Mouse (Mus musculus): ENCODE results near the gene Arhgap25. TPM values are rescaled to one million over a fixed set of nuclear protein-coding genes. Genes with fewer than 3 reads are reported as not detected.

Arhgap25 gene
- total RNA-seq, 2 experiments from 2014 or later, result 5.8 to 6.1 TPM

GRCm38 (mm10) chr6:87451771-87452170 is 81.3 kb downstream of the Arhgap25 start:
- no peak for DNase-seq (ENCODE audit: low spot score in 2 of 2)

DNA sequence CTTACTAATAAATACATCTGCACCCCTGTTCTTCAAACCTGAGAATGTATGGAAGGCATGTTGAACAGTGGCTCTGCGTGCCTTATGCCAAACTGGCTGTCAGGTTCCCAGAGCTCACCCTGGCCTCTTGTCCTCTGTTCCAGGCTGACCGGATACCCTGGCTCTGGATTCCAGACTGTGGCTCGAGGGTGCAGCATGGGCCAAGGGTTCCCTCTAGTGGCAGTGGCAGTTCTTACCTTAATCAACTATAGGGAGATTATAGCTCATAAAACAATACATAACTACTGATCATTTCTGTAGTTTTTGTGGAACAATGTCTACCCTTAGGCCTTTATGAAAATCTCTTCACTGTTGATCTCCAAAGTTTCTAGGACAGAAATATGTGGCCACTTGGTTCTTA is 82.0 kb downstream of the Arhgap25 start:
- DNase-seq (ENCODE audit: low spot score in 2 of 2), result peak in 1 of 2 experiments; percentile 25

- DNase-seq (ENCODE audit: low spot score in 2 of 2), result no peak
Measured at GRCm38 (mm10) chr6:87449534-87449933, 83.5 kb downstream of the Arhgap25 start.

GRCm38 (mm10) chr6:87447217-87447616 is 85.8 kb downstream of the Arhgap25 start:
- no peak for DNase-seq (ENCODE audit: low spot score in 2 of 2)

DNA sequence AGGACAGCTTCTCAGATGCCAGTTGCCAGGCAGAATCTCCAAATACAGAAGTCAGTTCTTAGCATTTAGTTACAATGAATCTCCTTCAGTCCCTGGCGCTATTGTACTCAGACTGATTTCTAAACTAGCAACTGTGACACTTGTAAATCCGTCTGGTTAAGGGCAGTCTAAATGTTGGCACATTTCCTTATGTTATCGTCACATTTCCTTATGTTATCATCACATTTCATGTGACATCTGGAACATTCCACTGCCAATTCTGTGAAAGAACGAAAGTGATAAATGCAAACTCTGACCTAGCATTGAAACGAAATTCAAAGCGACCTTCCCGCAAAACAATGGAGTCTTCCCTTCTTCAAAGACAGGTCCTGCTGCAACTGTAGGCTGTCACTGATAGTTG is 87.8 kb downstream of the Arhgap25 start:
- no peak for DNase-seq (ENCODE audit: low spot score in 2 of 2)

DNA sequence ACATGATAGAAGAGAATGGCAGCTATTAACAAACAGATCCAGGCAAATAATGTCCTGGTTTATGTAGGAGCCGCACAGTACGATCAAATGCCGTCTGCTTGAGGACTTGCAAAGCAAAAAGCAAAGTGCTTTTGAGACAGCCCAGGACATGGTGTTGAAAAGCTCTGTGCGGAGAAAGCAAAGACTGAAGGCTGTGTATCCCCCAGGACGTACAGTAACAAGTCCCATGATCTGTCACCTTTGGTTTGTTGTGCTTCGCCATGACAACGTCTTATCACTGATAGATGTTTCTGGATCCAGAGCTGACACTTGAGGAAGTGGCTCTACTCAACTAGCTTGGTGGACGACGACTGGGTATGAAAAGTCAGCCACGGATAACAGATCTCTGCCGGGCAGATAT is 89.8 kb downstream of the Arhgap25 start:
- no peak for DNase-seq (ENCODE audit: low spot score in 2 of 2)

DNA sequence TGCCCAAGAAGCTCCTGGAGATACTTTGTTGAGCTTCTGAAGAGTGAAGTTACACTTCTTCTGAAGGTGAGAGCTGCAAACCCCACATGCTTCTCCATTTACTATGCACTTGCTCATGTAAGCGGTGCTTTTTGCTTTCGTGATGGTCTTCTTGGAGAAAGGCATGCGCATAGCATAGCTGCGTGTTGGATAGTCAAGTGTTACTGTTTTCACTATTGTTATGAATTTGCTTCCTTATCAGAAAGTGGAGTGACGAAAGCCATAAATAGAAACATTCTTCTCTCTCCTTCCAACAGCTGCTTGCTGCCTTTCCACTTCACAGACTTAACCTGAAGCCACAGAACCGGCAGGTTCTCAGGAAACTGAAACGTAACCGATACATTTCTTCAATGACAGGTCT is 96.3 kb downstream of the Arhgap25 start:
- no peak for DNase-seq (ENCODE audit: low spot score in 2 of 2)

DNA sequence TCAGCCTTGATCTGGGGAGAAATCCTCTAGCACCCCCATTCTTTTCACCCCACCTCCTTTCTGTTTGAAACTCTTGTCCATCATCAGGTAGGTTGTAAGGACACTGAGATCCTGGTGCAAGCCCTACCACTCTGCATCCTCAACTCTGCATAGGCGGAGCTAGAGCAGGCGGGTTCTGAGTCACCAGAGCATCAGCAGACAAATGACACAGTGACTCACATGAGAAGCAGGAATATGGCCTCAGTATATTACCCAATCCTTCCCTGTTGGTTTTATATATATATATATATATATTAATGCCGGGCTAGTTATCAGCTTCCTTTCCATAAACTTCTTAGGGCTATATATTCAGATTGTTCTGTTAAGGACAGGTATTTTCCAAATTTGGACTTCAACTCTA is 97.3 kb downstream of the Arhgap25 start:
- no peak for DNase-seq (ENCODE audit: low spot score in 2 of 2)

- DNase-seq (ENCODE audit: low spot score in 2 of 2), result no peak
Measured at GRCm38 (mm10) chr6:87428487-87429044, 104.5 kb downstream of the Arhgap25 start, which contains the start of gene Bmp10. Gene Bmp10, plus strand, starts transcription at chr6:87428994.

DNA sequence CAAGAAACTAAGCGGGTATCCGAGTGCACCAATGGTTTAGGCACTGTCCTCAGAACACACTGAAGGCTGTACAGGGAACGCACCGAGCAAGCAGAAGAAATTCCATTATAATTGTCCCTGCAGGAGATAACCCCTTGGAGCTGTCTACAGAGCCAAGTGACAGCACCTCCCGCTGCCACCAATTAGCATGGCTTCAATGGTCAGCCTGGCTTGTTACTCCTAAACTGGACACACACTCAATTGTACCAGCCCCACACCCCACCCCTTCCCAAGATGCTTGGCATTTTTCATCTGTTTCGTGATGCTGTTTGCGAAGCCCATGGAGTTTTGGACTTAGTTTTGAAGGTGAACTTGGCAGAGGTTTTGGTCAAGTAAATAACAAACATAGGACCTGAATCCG is 105.4 kb downstream of the Arhgap25 start:
- DNase-seq (ENCODE audit: low spot score in 2 of 2), result no peak

DNA sequence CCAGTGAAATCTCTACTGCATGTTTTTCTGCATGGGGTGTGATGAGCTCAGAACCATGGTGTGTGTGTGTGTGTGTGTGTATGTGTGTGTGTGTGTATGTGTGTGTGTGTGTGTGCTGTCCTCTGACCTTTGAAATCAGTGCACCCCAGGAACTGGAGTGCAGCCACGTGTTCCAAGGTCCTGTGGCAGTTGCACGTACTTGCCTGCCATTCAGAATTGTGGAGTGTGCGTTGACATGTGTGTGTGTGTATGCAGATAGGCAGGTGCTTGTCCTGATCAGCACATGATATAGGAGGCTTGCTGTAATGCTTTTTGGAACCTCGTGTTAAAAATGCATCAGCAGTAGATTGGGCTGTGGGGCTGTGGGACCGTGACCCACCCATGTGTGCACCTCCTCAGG is 106.1 kb downstream of the Arhgap25 start:
- no peak for DNase-seq (ENCODE audit: low spot score in 2 of 2)

DNA sequence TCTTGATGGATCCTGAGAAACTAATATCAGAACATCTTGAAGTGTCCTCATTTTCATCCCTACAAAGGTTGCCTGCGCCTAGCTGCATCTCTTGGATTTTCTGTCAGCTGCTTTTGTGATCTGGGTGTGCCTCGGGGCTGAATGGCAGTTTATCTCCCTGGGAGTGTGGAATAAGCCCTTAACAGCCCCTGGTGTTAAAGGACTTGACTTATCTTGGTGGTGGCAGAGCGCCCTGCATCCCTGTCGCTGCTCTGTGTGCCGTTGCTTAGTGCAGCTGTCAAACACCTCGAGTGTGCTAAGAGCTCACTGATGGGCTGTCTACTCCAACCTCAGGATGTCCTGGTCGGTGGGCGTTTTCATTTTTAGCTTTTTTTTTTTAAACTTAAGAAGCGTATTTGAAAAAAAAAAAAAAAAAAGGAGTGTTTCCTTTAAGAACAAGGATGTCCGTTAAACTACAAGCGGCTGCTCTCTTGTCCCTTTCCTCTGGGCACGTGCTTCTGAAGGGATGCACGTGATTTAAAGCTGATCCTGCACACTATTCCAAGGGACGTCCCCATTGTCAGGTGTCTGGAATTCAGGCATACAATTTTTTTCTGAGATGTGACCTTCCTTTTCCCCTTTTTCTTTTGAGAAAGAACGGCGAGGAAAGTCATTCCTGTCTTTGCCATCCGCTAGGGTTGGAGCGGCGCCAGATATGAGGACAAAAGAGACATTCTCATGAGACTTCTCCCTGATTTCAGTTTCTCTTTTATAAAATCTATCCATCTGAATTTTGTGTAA is 108.8 kb downstream of the Arhgap25 start:
- DNase-seq (ENCODE audit: low spot score in 2 of 2), result no peak

DNA sequence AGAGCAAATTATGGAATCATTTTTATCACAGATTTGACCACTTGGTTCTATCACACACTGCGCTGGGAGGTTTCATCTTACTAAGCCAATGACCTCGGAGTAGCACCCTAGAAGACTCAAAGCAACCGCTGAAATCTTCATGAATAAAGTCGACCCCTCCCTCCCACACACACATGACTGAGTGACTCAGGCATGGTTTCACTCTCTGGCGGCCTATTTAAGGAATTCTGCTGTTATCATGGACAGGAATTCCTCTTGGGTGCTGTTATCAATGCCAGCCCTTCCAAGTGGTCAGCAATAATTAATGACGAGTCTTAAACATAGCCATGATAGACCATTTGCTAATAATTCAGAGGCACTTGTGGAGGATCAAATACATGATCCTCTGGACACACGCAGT is 110.8 kb downstream of the Arhgap25 start:
- no peak for DNase-seq (ENCODE audit: low spot score in 2 of 2)

DNA sequence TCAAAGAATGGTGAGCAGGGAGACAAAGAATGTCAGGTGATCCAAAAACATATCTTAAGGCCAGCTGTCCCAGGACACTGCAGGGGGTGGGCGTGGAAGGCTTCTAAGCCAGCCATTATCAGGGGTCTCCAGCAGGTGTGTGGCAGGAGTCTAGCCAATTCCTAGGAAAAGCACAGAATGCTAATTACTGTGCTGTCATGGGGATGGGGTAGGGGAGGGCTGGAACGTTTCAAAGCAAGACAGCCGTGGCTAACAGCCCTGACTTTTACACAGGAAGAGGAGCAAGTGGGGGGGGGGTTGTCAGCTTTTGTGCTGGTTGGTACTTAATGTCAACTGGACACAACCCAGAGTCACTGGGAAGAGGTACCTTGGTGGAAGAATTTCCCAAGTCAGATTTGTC is 121.0 kb downstream of the Arhgap25 start:
- no peak for DNase-seq (ENCODE audit: low spot score in 2 of 2)

Other genes with a start within 250 kb of the Arhgap25 start
- 10 to 100 TPM; 45.4 to 46.9 TPM for gene Antxr1, start 197.4 kb downstream of the Arhgap25 start, total RNA-seq (2021)
- gene Gkn1, start 182.3 kb downstream of the Arhgap25 start, total RNA-seq (2021), result not detected
- gene Gkn2, start 159.9 kb downstream of the Arhgap25 start, total RNA-seq (2021), result not detected
- gene Gkn3, start 144.3 kb downstream of the Arhgap25 start, total RNA-seq (2021), result under 1 TPM; 0.36 to 0.76 TPM
- gene Bmp10, start 104.3 kb downstream of the Arhgap25 start, total RNA-seq (2021), result under 1 TPM in 1 of 2 experiments, not detected in 1; 0.65 TPM
- 1 to 10 TPM; 1.7 to 1.9 TPM for gene Prokr1, start 57.5 kb upstream of the Arhgap25 start, total RNA-seq (2021)
- 1 to 10 TPM; 9.4 TPM for gene Aplf, start 138.9 kb upstream of the Arhgap25 start, total RNA-seq (2021)
- gene Efcc1, start 197.6 kb upstream of the Arhgap25 start, total RNA-seq (2021), result 1 to 10 TPM; 2.0 to 2.1 TPM
- gene Gp9, start 244.8 kb upstream of the Arhgap25 start, total RNA-seq (2021), result 1 to 10 TPM; 1.0 to 1.1 TPM